Mouse (Mus musculus): ENCODE results near the gene Stim1.

Stim1 gene

GRCm38 (mm10) chr7:102267601-102268394 lies at the start of gene Stim1:
Gene Stim1 (plus strand): TSS chr7:102267806.
- DNase-seq (ENCODE audit: low spot score): peak; percentile 60

GRCm38 (mm10) chr7:102221899-102222298 lies 45.7 kb upstream of the Stim1 start:
- no peak for DNase-seq (ENCODE audit: low spot score)

- DNase-seq (ENCODE audit: low spot score): peak; percentile 76
Observed at GRCm38 (mm10) chr7:102222336-102222735, 45.3 kb upstream of the Stim1 start.

GRCm38 (mm10) chr7:102222830-102223556 lies 44.6 kb upstream of the Stim1 start:
- peak; percentile 58 for DNase-seq (ENCODE audit: low spot score)

GRCm38 (mm10) chr7:102223883-102224738 lies 43.5 kb upstream of the Stim1 start:
- no peak for DNase-seq (ENCODE audit: low spot score)

- DNase-seq (ENCODE audit: low spot score): no peak
Observed at GRCm38 (mm10) chr7:102226051-102226450, 41.6 kb upstream of the Stim1 start.

- no peak for DNase-seq (ENCODE audit: low spot score)
Observed at GRCm38 (mm10) chr7:102228049-102228670, 39.4 kb upstream of the Stim1 start.

- DNase-seq (ENCODE audit: low spot score): no peak
Observed at GRCm38 (mm10) chr7:102229814-102230213, 37.8 kb upstream of the Stim1 start.

GRCm38 (mm10) chr7:102233059-102233458 lies 34.5 kb upstream of the Stim1 start:
- DNase-seq (ENCODE audit: low spot score): no peak

GRCm38 (mm10) chr7:102238686-102239286 lies 28.8 kb upstream of the Stim1 start:
- no peak for DNase-seq (ENCODE audit: low spot score)

GRCm38 (mm10) chr7:102239591-102239990 lies 28.0 kb upstream of the Stim1 start:
- no peak for DNase-seq (ENCODE audit: low spot score)

- no peak for DNase-seq (ENCODE audit: low spot score)
Observed at GRCm38 (mm10) chr7:102242371-102242770, 25.2 kb upstream of the Stim1 start.

GRCm38 (mm10) chr7:102242917-102243316 lies 24.7 kb upstream of the Stim1 start:
- DNase-seq (ENCODE audit: low spot score): no peak

GRCm38 (mm10) chr7:102243870-102244269 lies 23.7 kb upstream of the Stim1 start:
- DNase-seq (ENCODE audit: low spot score): no peak

GRCm38 (mm10) chr7:102244782-102245535 lies 22.6 kb upstream of the Stim1 start:
- DNase-seq (ENCODE audit: low spot score): no peak

GRCm38 (mm10) chr7:102245775-102246174 lies 21.8 kb upstream of the Stim1 start:
- DNase-seq (ENCODE audit: low spot score): no peak

GRCm38 (mm10) chr7:102246265-102246664 lies 21.3 kb upstream of the Stim1 start:
- DNase-seq (ENCODE audit: low spot score): no peak

- no peak for DNase-seq (ENCODE audit: low spot score)
Observed at GRCm38 (mm10) chr7:102246956-102247797, 20.4 kb upstream of the Stim1 start.

- no peak for DNase-seq (ENCODE audit: low spot score)
Observed at GRCm38 (mm10) chr7:102248691-102249404, 18.8 kb upstream of the Stim1 start.
